8 mouse cellular contexts compared by ENCODE assay signal in genomic region chr3:115887427-115888309, GRCm38 (mm10). TPM values are rescaled to one million over a fixed set of nuclear protein-coding genes. Genes with fewer than 3 reads are reported as not detected.
DNase-seq lines count a peak whose midpoint lies in the region; ATAC-seq and TF ChIP-seq lines count a peak whose summit lies in the region.

TSS of gene Dph5 (plus strand) at chr3:115887837.

- H3K4me3 ChIP-seq in gastrocnemius, adult 2 months = peak within 1 kb of the TSS; percentile 76
- H3K4me3 ChIP-seq in megakaryocyte, embryonic 14.5 days (replicated peaks) = peak within 1 kb of the TSS; percentile 97

- H3K36me3 ChIP-seq in megakaryocyte, embryonic 14.5 days (replicated peaks; ENCODE audit: low read length) = peaks cover 44% of the 10 kb centered on the region

- peak; percentile 96 for ATAC-seq in common myeloid progenitor, adult 5-6 weeks (replicated peaks; ENCODE audit: low read depth, poor library complexity, severe bottlenecking)

- peak; percentile 95 for DNase-seq in ZHBTc4 (ENCODE audit: low read depth, low spot score)
- DNase-seq in gastrocnemius, adult 2 months = peak; percentile 89
- DNase-seq in hindlimb bud, embryonic 11.5 days (ENCODE audit: extremely low spot score, low read depth, low spot score) = peak; percentile 80
- DNase-seq in left cerebral cortex, adult 8-10 months (ENCODE audit: low spot score in 2 of 2) = peak; percentile 92 to 94
- peak; percentile 93 to 95 for DNase-seq in right cerebral cortex, postnatal 10 days (ENCODE audit: low spot score in 2 of 2)
- peak; percentile 81 for DNase-seq in urinary bladder, postnatal 25 days (ENCODE audit: low spot score)

- no peaks in the 10 kb centered on the region for H3K27me3 ChIP-seq in megakaryocyte, embryonic 14.5 days (replicated peaks)

- H3K9me3 ChIP-seq in megakaryocyte, embryonic 14.5 days = no peaks in the 10 kb centered on the region

- intact Hi-C loops in gastrocnemius, adult 2 months (cut with DNase I) = loop anchor here (5.0 kb wide), 1 partner anchor 175 kb away; no protein-coding TSS in a partner anchor

- peaks cover 35% of the 10 kb centered on the region for H3K4me1 ChIP-seq in megakaryocyte, embryonic 14.5 days

- peak within 1 kb of the TSS; percentile 98 for H3K27ac ChIP-seq in gastrocnemius, adult 2 months

- TF ChIP-seq CTCF in gastrocnemius, adult 2 months (IDR thresholded peaks at IDR 0.05) = no peak

RNA-seq across cellular contexts. Expression of gene Dph5, which starts in this region (rescaled TPM):
- total RNA-seq in common myeloid progenitor, adult 5-6 weeks (2017) = 66.7 and 76.1 TPM in 2 replicates
- 1 to 10 TPM; 6.1 to 6.4 TPM for total RNA-seq in gastrocnemius, adult 2 months (2021)
- 10 to 100 TPM; 11.3 to 16.8 (median 13.2) TPM for total RNA-seq in left cerebral cortex, adult 8-10 months (2022)
- 3.7 TPM in 1 of 2 replicates, not detected in the other for polyA plus RNA-seq in megakaryocyte, embryonic 14.5 days (2012; ENCODE audit: insufficient read depth, low replicate concordance)

Comparison
In these comparisons a context has a peak if more than half of its experiments do, and no peak if none do; other contexts are left out.
1. Peak in every context shown above with its lines: DNase-seq, ATAC-seq, H3K4me3 ChIP-seq and H3K27ac ChIP-seq.